Mouse (Mus musculus) ES-E14 (cell line): ENCODE measurements around the gene Scn1b. TPM values are rescaled to one million over a fixed set of nuclear protein-coding genes. Genes with fewer than 3 reads are reported as not detected.

Experiments used
- DNase-seq: peaks from one replicate; pipeline ENCODE4 v3.0.0-alpha.2; 2013; ENCODE audit warnings: low read depth, low spot score
- H3K27ac ChIP-seq: 2 replicates; pipeline ENCODE4 v1.5.1; 2012; ENCODE audit warnings: low read depth, mild to moderate bottlenecking, low read length, moderate library complexity, mixed read lengths; ENCODE audit not compliant: poor library complexity, insufficient read depth, severe bottlenecking
- H3K36me3 ChIP-seq: 2 replicates; pipeline ENCODE4 v1.6.1; 2012; ENCODE audit warnings: mild to moderate bottlenecking, low read length, moderate library complexity, mixed read lengths; ENCODE audit not compliant: control insufficient read depth, poor library complexity, insufficient read depth, severe bottlenecking
- H3K4me1 ChIP-seq, 2 experiments: fragments of 150-350 bp in 1 of 2; sonication (generic) in 1 of 2; 2 replicates each; pipeline ENCODE4 v1.6.1; 2012; ENCODE audit warnings: low read length in 2 of 2, mild to moderate bottlenecking in 1 of 2, mixed read lengths in 1 of 2; ENCODE audit not compliant: control insufficient read depth in 2 of 2, insufficient read depth in 2 of 2, poor library complexity in 1 of 2
- H3K4me3 ChIP-seq, 2 experiments: fragments of 150-350 bp in 1 of 2; sonication (generic) in 1 of 2; 2 replicates each; pipeline ENCODE4 v1.5.1; 2012; ENCODE audit warnings: low read length in 2 of 2, low read depth in 1 of 2, mild to moderate bottlenecking in 1 of 2, mixed read lengths in 1 of 2; ENCODE audit not compliant: insufficient read depth in 1 of 2, poor library complexity in 1 of 2, severe bottlenecking in 1 of 2
- H3K9ac ChIP-seq: 2 replicates; pipeline ENCODE4 v1.6.1; 2012; ENCODE audit warnings: low read depth, mild to moderate bottlenecking, low read length, mixed read lengths; ENCODE audit not compliant: poor library complexity, insufficient read depth, severe bottlenecking
- H3K9me3 ChIP-seq: fragments of 150-350 bp; sonication (generic); 2 replicates; pipeline ENCODE4 v1.6.1; 2012; ENCODE audit warnings: low read depth, mild to moderate bottlenecking, low read length; ENCODE audit not compliant: control insufficient read depth, insufficient read depth
- CHD2 ChIP-seq: IDR thresholded peaks from 2 replicates; pipeline ENCODE4 v1.6.1; 2014; ENCODE audit warnings: mild to moderate bottlenecking, low read depth, low read length, inconsistent platforms
- HCFC1 ChIP-seq: IDR thresholded peaks from 2 replicates; pipeline ENCODE4 v1.6.1; 2012; ENCODE audit warnings: low read length, inconsistent platforms, borderline replicate concordance; ENCODE audit not compliant: insufficient read depth
- MAFK ChIP-seq: IDR thresholded peaks from 2 replicates; pipeline ENCODE4 v1.6.1; 2014; ENCODE audit warnings: mild to moderate bottlenecking, low read depth, low read length, inconsistent platforms; ENCODE audit not compliant: insufficient read depth
- ZC3H11A ChIP-seq: IDR thresholded peaks from 2 replicates; pipeline ENCODE4 v1.6.1; 2012; ENCODE audit warnings: low read depth, mild to moderate bottlenecking, inconsistent platforms, low read length, borderline replicate concordance
- ZNF384 ChIP-seq: IDR thresholded peaks from 2 replicates; pipeline ENCODE4 v1.6.1; 2012; ENCODE audit warnings: low read depth, low read length, inconsistent platforms
- in situ Hi-C, 2 experiments: fragments of 600-800 bp; cut with MboI; formaldehyde crosslinking; loops; one replicate each; pipeline ENCODE4 v1.15.1; 2025; ENCODE audit warnings: low sequenced_read_pairs in 2 of 2, inconsistent platforms in 1 of 2; ENCODE audit not compliant: unreplicated experiment in 2 of 2
- total RNA-seq: library from RNA; depleted of rRNA; stranded (reverse); fragments of 300-350 nt; gene quantifications from 2 replicates; pipeline ENCODE4 v1.2.3, GENCODE M21; 2012

The Scn1b gene
- total RNA-seq, 1 experiment = 16.3 TPM

DNA sequence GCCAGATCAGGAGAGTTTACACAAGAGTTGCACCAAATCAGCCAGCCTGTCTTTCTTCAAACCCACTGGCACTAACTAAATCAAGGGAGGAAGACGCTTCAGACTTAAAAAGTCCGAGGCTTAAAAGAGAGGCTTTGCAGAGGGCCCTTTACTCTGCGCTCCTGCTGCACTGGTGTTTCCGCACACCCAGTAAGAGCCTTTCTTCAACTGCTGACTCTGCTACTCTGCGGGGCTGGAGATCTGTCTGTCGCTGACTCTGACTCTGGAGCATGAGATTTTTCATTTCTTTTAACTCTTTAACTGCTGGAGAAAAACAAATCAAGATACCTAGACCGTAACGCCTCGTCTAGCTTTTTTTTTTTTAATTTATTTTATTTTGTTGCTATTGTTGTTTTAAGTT is 42.7 kb downstream of the Scn1b start:
- DNase-seq = no peak
- Histone ChIP-seq H3K27ac (no peak overlapping the region), H3K36me3 (no peaks in the 10 kb centered on the region), H3K9me3 (no peaks in the 10 kb centered on the region), H3K9ac (no peak overlapping the region), H3K4me1 (peaks cover 4 to 13% of the 10 kb centered on the region in 2 experiments), H3K4me3 (no peak overlapping the region)
- in situ Hi-C loops = no loop called here
- no peak for TF ChIP-seq ZC3H11A
- no peak for TF ChIP-seq ZNF384
- no peak for TF ChIP-seq CHD2
- TF ChIP-seq MAFK = no peak
- no peak for TF ChIP-seq HCFC1

GRCm38 (mm10) chr7:31082831-31083588 is 43.8 kb downstream of the Scn1b start:
- H3K27ac ChIP-seq = no peak overlapping the region
- no peaks in the 10 kb centered on the region for H3K9me3 ChIP-seq
- TF ChIP-seq CHD2 = no peak
- TF ChIP-seq MAFK = no peak
- TF ChIP-seq ZC3H11A = no peak
- no peak for TF ChIP-seq ZNF384
- TF ChIP-seq HCFC1 = no peak
- no peak overlapping the region for H3K4me3 ChIP-seq
- H3K4me1 ChIP-seq = peaks cover 4 to 13% of the 10 kb centered on the region in 2 experiments
- no peak for DNase-seq
- in situ Hi-C loops = no loop called here
- H3K36me3 ChIP-seq = no peaks in the 10 kb centered on the region
- H3K9ac ChIP-seq = no peak overlapping the region

DNA sequence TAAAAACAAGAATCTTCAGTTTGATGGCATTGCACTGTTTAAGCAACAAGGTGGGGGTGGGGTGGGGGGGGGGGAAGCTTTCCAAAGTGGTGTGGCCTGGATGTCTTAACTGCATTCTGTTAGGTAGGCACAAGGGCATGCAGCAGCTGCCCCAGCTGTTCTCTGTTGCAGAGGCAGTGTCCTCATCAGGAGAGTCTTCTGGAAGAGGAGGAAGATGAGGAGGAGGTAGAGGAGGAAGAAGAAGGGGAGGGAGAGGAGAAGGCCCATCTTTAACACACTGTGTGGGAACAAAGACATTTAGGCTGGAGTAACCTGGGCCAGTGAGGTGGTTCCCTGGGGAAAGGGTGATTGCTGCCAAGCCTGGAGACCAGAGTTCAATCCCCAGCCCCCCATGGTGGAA is 44.7 kb downstream of the Scn1b start:
- H3K9ac ChIP-seq = no peak overlapping the region
- H3K27ac ChIP-seq = no peak overlapping the region
- DNase-seq = no peak
- H3K36me3 ChIP-seq = no peaks in the 10 kb centered on the region
- in situ Hi-C loops = no loop called here
- peaks cover 7 to 13% of the 10 kb centered on the region in 2 experiments for H3K4me1 ChIP-seq
- no peaks in the 10 kb centered on the region for H3K9me3 ChIP-seq
- TF ChIP-seq CHD2 (no peak), ZC3H11A (no peak), HCFC1 (no peak), ZNF384 (no peak), MAFK (no peak)
- no peak overlapping the region for H3K4me3 ChIP-seq

DNA sequence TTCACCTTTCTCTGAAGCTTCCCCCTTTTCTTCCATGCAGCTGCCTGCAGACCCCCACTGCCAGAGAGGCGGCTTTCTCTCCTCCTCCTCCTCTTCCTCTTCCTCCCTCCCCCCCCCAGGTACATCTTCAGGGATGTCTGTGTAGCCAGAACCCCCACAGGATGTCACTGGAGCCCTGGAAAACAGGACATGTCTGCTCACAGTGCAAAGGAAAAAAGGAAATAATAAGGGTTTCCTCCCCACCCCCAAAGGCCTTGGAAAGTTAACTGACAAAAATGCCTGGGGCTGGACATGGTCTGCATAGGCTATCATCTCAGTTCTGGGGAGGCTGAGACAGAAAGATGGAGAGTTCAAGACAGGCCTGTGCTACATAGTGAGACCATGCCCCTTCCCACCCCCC is 45.7 kb downstream of the Scn1b start:
- no peaks in the 10 kb centered on the region for H3K36me3 ChIP-seq
- H3K4me3 ChIP-seq = no peak overlapping the region
- in situ Hi-C loops = no loop called here
- peaks cover 9 to 13% of the 10 kb centered on the region in 2 experiments for H3K4me1 ChIP-seq
- no peak overlapping the region for H3K27ac ChIP-seq
- no peak for TF ChIP-seq MAFK
- no peak for TF ChIP-seq ZC3H11A
- TF ChIP-seq ZNF384 = no peak
- no peak for TF ChIP-seq CHD2
- TF ChIP-seq HCFC1 = no peak
- no peak for DNase-seq
- H3K9ac ChIP-seq = no peak overlapping the region
- H3K9me3 ChIP-seq = no peaks in the 10 kb centered on the region

DNA sequence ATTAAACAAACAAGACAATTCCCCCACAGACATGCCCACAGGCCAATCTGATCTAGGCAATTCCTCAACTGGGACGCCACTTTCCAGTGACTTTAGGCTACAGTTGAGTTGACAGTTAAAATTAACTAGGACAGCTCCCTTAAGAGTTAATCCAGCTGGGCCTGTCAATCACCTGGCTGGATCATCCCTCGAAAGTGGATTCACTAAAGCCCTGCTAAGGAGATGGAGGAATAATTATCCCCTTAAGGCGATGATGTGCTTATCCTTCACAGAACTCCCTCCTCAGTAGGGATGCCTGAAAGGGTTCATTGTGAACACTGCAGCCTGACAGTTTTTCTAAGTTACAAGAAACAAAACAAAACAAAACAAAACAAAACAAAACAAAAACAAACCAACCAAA is 46.2 kb downstream of the Scn1b start:
- in situ Hi-C loops = no loop called here
- Histone ChIP-seq H3K9ac (no peak overlapping the region), H3K9me3 (no peaks in the 10 kb centered on the region), H3K27ac (no peak overlapping the region), H3K36me3 (no peaks in the 10 kb centered on the region), H3K4me3 (no peak overlapping the region), H3K4me1 (peaks cover 9 to 11% of the 10 kb centered on the region in 2 experiments)
- no peak for DNase-seq
- TF ChIP-seq CHD2 = no peak
- no peak for TF ChIP-seq ZC3H11A
- TF ChIP-seq HCFC1 = no peak
- no peak for TF ChIP-seq ZNF384
- no peak for TF ChIP-seq MAFK
